Mouse (Mus musculus) hindbrain, embryonic 10.5 days (tissue): ENCODE results near the gene Trpc4. TPM values are rescaled to one million over a fixed set of nuclear protein-coding genes. Genes with fewer than 3 reads are reported as not detected.

Source experiments
- DNase-seq: peaks from one replicate; pipeline ENCODE4 v3.0.0-alpha.2; 2017; ENCODE audit warnings: low spot score
- H3K27ac ChIP-seq: fragments of 300-500 bp; sonication (generic); 2 replicates; pipeline ENCODE4 v1.5.1; 2016; ENCODE audit warnings: mild to moderate bottlenecking, moderate library complexity
- H3K27me3 ChIP-seq: fragments of 300-500 bp; sonication (generic); 2 replicates; pipeline ENCODE4 v1.6.1; 2016; ENCODE audit warnings: mild to moderate bottlenecking; ENCODE audit not compliant: poor library complexity, insufficient read depth, severe bottlenecking
- H3K36me3 ChIP-seq: fragments of 300-500 bp; sonication (generic); 2 replicates; pipeline ENCODE4 v1.6.1; 2016; ENCODE audit warnings: mild to moderate bottlenecking, moderate library complexity
- H3K4me1 ChIP-seq: fragments of 300-500 bp; sonication (generic); replicated peaks from 2 replicates; pipeline ENCODE4 v1.6.1; 2016; ENCODE audit warnings: mild to moderate bottlenecking
- H3K4me3 ChIP-seq: fragments of 300-500 bp; sonication (generic); 2 replicates; pipeline ENCODE4 v1.5.1; 2016; ENCODE audit warnings: mild to moderate bottlenecking, moderate library complexity
- H3K9me3 ChIP-seq: fragments of 300-500 bp; sonication (generic); 2 replicates; pipeline ENCODE4 v1.6.1; 2016; ENCODE audit warnings: mild to moderate bottlenecking, moderate library complexity
- WGBS: fragments of 180-500 bp; shearing (Covaris S2); methylation state at CpG from one replicate; pipeline ENCODE4 v1.1.7; 2016; 5-methylcytosine and 5-hydroxymethylcytosine counted together
- polyA plus RNA-seq: library from polyadenylated mRNA; unstranded; fragments of >200 nt; fragmentation: Nextera tagmentation; extraction: Ambion mirVana; gene quantifications from 2 replicates; pipeline ENCODE4 v1.2.1, GENCODE M21; 2016

Gene Trpc4
- polyA plus RNA-seq, 1 experiment from 2014 or later, result 0.41 TPM

DNA sequence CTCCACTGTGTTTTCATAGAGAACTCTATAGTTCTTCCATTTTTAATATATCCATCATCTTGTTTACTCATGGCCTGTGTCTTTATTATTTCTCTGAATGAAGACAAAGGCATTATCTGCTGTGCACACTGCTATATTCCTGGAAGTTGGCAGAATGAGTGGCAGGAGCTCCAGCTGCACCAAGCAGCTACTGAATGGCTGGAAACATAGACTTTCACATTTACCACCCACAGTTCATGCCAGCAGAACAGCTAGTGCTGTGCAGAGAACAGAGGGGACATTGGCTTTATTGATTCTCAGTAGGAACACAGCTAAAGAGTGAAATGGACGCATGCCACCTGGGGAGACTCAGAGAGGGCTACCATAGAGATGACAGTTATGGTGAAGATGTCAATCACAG, 55.6 kb downstream of the Trpc4 start:
- Histone ChIP-seq H3K27me3 (no peaks in the 10 kb centered on the region), H3K9me3 (no peaks in the 10 kb centered on the region), H3K36me3 (no peaks in the 10 kb centered on the region), H3K27ac (no peak overlapping the region), H3K4me3 (no peak overlapping the region), H3K4me1 (0 out of 2 replicates have a peak, but pooled peaks cover 2% of the 10 kb centered on the region)
- no peak for DNase-seq
- WGBS, result 68% methylated on average over 1 of the region's 1 CpGs

DNA sequence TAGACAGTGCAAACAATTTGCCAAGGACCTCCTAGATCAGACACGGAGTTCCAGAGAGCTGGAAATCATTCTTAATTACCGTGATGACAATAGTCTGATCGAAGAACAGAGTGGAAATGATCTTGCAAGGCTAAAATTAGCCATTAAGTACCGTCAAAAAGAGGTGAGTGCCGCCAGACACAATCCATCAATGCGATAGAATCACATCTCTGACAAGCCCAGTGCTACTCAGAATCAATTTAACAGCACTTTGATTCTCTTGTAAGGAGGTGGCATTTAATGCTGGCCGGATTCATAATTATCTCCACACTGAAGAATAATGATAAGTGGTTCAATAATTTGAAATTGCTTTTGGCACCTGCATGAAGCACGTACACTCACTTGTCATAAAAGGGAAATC, 66.7 kb downstream of the Trpc4 start:
- Histone ChIP-seq H3K27me3 (no peaks in the 10 kb centered on the region), H3K36me3 (no peaks in the 10 kb centered on the region), H3K27ac (no peak overlapping the region), H3K9me3 (no peaks in the 10 kb centered on the region), H3K4me3 (no peak overlapping the region), H3K4me1 (no peaks in the 10 kb centered on the region)
- 88% methylated on average over 8 of the region's 8 CpGs for WGBS
- DNase-seq, result no peak

- Histone ChIP-seq H3K36me3 (no peaks in the 10 kb centered on the region), H3K27me3 (no peaks in the 10 kb centered on the region), H3K4me3 (no peak overlapping the region), H3K27ac (no peak overlapping the region), H3K4me1 (no peaks in the 10 kb centered on the region), H3K9me3 (no peaks in the 10 kb centered on the region)
- DNase-seq, result no peak
- 78% methylated on average over 4 of the region's 4 CpGs for WGBS
Measured at GRCm38 (mm10) chr3:54228463-54228862, 72.6 kb downstream of the Trpc4 start.

- Histone ChIP-seq H3K4me1 (no peaks in the 10 kb centered on the region), H3K9me3 (no peaks in the 10 kb centered on the region), H3K4me3 (no peak overlapping the region), H3K36me3 (no peaks in the 10 kb centered on the region), H3K27ac (no peak overlapping the region), H3K27me3 (no peaks in the 10 kb centered on the region)
- WGBS, result 78% methylated on average over 5 of the region's 5 CpGs
- no peak for DNase-seq
Measured at GRCm38 (mm10) chr3:54238891-54239290, 83.1 kb downstream of the Trpc4 start.

DNA sequence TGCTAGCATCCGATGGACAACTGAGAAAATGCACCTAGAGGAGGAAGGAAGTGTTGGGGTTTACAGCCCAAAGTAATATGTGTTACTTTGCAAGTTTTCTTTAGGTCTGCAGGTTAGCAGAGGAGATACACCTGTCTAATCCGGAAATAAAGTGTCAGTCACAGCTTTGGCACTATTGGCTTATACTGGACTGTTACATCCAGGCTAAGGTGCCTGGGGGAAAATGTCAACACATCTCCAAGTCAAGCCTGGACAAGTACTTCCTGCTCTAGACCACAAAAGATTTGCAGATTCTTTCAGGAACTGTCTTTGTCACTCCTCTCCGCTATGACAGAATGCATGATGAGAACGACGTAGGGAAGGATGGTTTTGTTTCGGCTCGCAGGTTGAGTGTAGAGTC, 83.6 kb downstream of the Trpc4 start:
- H3K9me3 ChIP-seq, result no peaks in the 10 kb centered on the region
- no peak overlapping the region for H3K27ac ChIP-seq
- H3K4me3 ChIP-seq, result no peak overlapping the region
- H3K27me3 ChIP-seq, result no peaks in the 10 kb centered on the region
- H3K36me3 ChIP-seq, result no peaks in the 10 kb centered on the region
- H3K4me1 ChIP-seq, result no peaks in the 10 kb centered on the region
- no peak for DNase-seq
- WGBS, result 94% methylated on average over 7 of the region's 7 CpGs

GRCm38 (mm10) chr3:54243136-54243535, 87.3 kb downstream of the Trpc4 start:
- Histone ChIP-seq H3K36me3 (no peaks in the 10 kb centered on the region), H3K4me1 (no peaks in the 10 kb centered on the region), H3K4me3 (no peak overlapping the region), H3K9me3 (no peaks in the 10 kb centered on the region), H3K27ac (no peak overlapping the region), H3K27me3 (no peaks in the 10 kb centered on the region)
- 85% methylated on average over 1 of the region's 1 CpGs for WGBS
- DNase-seq, result no peak

DNA sequence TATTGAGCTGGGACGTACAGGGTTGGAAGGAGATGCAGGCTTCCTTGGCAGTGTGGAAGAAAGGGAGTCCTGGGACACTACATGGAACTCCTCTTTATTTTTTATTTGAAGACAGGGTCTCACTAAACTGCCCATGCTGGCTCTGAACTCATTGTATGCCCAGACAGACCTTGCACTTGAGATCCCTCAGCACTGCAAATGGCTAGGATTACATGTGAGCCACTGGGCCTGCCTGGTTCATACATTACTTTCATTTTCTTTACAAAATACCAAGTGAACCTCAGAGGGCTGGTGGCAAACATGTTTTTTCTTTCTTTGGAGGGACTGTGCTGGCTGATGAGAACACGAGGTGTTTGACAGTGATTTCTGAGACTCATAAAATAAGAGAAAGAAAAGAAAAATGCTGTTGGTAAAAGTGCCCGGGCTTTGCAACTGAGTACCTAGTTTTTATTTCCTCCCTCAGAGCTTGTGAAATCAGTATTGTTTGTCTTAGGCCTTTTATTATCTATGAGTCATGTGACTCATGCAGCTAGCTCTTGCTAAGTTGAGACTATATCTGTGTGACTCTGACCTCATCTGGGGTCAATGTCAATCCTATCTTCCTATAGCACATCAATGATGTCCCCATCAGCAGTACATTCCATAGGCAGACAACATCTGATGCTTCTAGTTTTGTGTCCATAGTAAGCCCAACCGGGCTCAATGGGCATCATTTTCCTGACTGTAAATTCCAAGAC, 89.1 kb downstream of the Trpc4 start:
- Histone ChIP-seq H3K27ac (no peak overlapping the region), H3K27me3 (no peaks in the 10 kb centered on the region), H3K4me3 (no peak overlapping the region), H3K36me3 (no peaks in the 10 kb centered on the region), H3K4me1 (no peaks in the 10 kb centered on the region), H3K9me3 (no peaks in the 10 kb centered on the region)
- 86% methylated on average over 4 of the region's 4 CpGs for WGBS
- no peak for DNase-seq

DNA sequence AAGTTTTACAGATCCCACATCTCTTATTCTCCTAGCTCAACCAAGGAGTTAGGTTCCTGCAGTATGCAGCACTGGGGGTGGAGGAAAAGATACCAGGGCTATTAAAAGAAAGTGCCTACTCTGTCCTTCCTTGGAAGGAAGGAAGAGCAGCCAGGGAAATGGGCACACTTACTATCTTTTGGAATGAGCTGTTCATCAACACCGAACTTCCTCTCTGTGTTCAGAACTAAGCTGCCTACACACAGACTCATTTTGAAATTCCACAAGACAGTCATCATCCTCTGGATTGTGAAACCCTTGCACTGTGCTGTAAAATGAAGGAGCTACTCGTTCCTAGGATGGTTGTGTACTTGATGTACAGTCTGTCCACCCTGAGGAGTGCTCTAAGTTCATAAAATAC, 90.6 kb downstream of the Trpc4 start:
- WGBS, result 77% methylated on average over 2 of the region's 2 CpGs
- H3K27me3 ChIP-seq, result no peaks in the 10 kb centered on the region
- H3K4me1 ChIP-seq, result no peaks in the 10 kb centered on the region
- H3K9me3 ChIP-seq, result no peaks in the 10 kb centered on the region
- H3K27ac ChIP-seq, result no peak overlapping the region
- no peak for DNase-seq
- no peaks in the 10 kb centered on the region for H3K36me3 ChIP-seq
- no peak overlapping the region for H3K4me3 ChIP-seq

GRCm38 (mm10) chr3:54249311-54249710, 93.5 kb downstream of the Trpc4 start:
- Histone ChIP-seq H3K4me3 (no peak overlapping the region), H3K9me3 (no peaks in the 10 kb centered on the region), H3K36me3 (no peaks in the 10 kb centered on the region), H3K4me1 (no peaks in the 10 kb centered on the region), H3K27me3 (no peaks in the 10 kb centered on the region), H3K27ac (no peak overlapping the region)
- no peak for DNase-seq
- WGBS, result 87% methylated on average over 6 of the region's 6 CpGs

GRCm38 (mm10) chr3:54266943-54267342, 111.1 kb downstream of the Trpc4 start:
- DNase-seq, result no peak
- Histone ChIP-seq H3K27me3 (no peaks in the 10 kb centered on the region), H3K4me1 (no peaks in the 10 kb centered on the region), H3K4me3 (no peak overlapping the region), H3K36me3 (no peaks in the 10 kb centered on the region), H3K27ac (no peak overlapping the region), H3K9me3 (no peaks in the 10 kb centered on the region)
- 87% methylated on average over 1 of the region's 1 CpGs for WGBS

- Histone ChIP-seq H3K9me3 (no peaks in the 10 kb centered on the region), H3K4me3 (no peak overlapping the region), H3K27me3 (no peaks in the 10 kb centered on the region), H3K27ac (no peak overlapping the region), H3K36me3 (no peaks in the 10 kb centered on the region), H3K4me1 (no peaks in the 10 kb centered on the region)
- DNase-seq, result no peak
- 89% methylated on average over 6 of the region's 6 CpGs for WGBS
Measured at GRCm38 (mm10) chr3:54269180-54269579, 113.3 kb downstream of the Trpc4 start.

DNA sequence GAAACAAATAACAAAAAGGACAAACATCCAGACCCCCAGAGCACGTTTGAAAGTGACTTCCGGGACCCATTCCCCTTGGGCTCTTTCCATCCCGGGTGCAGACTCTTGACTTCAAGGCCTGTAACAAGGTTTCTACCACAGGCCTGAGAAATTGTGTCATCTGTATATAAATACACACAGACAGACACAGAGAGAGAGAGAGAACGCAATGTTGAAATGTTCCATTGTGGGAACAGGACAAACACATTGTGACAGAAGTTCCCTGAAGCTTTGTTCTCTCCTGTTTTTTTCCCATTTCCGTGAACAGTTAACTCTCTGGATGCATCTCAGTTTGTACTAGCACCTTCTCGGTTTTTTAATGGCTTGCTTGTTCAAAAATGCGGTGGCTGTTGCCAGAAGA, 118.8 kb downstream of the Trpc4 start:
- 81% methylated on average over 7 of the region's 7 CpGs for WGBS
- H3K36me3 ChIP-seq, result no peaks in the 10 kb centered on the region
- no peak for DNase-seq
- H3K27ac ChIP-seq, result no peak overlapping the region
- no peak overlapping the region for H3K4me3 ChIP-seq
- no peaks in the 10 kb centered on the region for H3K27me3 ChIP-seq
- H3K4me1 ChIP-seq, result no peaks in the 10 kb centered on the region
- no peaks in the 10 kb centered on the region for H3K9me3 ChIP-seq

GRCm38 (mm10) chr3:54289731-54290130, 133.9 kb downstream of the Trpc4 start:
- H3K9me3 ChIP-seq, result no peaks in the 10 kb centered on the region
- 55% methylated on average over 3 of the region's 3 CpGs for WGBS
- no peaks in the 10 kb centered on the region for H3K4me1 ChIP-seq
- H3K4me3 ChIP-seq, result no peak overlapping the region
- H3K36me3 ChIP-seq, result no peaks in the 10 kb centered on the region
- H3K27ac ChIP-seq, result no peak overlapping the region
- DNase-seq, result no peak
- H3K27me3 ChIP-seq, result no peaks in the 10 kb centered on the region

DNA sequence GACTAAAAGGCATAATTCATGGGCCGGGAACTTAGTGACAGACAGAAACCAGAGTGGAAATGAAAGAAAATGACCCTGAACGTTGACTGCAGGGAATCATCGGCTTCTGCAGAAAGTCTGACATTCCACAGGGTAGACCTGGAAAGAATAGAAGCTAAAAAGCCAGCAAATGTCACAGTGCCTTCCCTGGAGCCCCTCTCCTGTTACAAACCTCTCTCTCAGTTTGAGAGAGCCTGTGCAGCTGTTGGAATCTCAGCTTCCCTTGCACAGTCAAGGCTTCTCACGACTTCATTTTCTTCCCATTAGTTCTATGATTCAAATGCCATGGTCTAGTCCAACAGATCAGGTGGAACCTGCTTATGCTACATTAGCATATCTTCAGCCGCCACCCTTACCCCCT, 154.8 kb downstream of the Trpc4 start:
- Histone ChIP-seq H3K4me1 (peaks cover 6% of the 10 kb centered on the region; the same call in 1 of the 2 replicates), H3K27ac (no peak overlapping the region), H3K27me3 (no peaks in the 10 kb centered on the region), H3K4me3 (no peak overlapping the region), H3K9me3 (no peaks in the 10 kb centered on the region), H3K36me3 (no peaks in the 10 kb centered on the region)
- no peak for DNase-seq
- WGBS, result 48% methylated on average over 5 of the region's 5 CpGs
